8 mouse cellular contexts compared by ENCODE assay signal in genomic region chr4:128728431-128728851, GRCm38 (mm10). TPM values are rescaled to one million over a fixed set of nuclear protein-coding genes. Genes with fewer than 3 reads are reported as not detected.
A peak's percentile ranks its signal among the peaks of the same experiment; 100 is the strongest.
DNase-seq lines count a peak whose midpoint lies in the region; ATAC-seq and TF ChIP-seq lines count a peak whose summit lies in the region.

No protein-coding gene starts in this region.

- peak overlapping the region; percentile 100 for H3K9ac ChIP-seq in limb, embryonic 13.5 days

- H3K4me3 ChIP-seq in C2C12 (ENCODE audit: insufficient read depth, poor library complexity, severe bottlenecking) = peak overlapping the region; percentile 75
- peak overlapping the region; percentile 94 for H3K4me3 ChIP-seq in embryonic fibroblast, embryonic 13.5 days (ENCODE audit: insufficient read depth, low read length)
- peak overlapping the region; percentile 98 for H3K4me3 ChIP-seq in limb, embryonic 13.5 days

- H3K9me3 ChIP-seq in limb, embryonic 13.5 days = no peaks in the 10 kb centered on the region

- TF ChIP-seq CTCF in C2C12 (IDR thresholded peaks at IDR 0.05; ENCODE audit: control insufficient read depth, insufficient read depth, insufficient read length) = no peak
- TF ChIP-seq CTCF in embryonic fibroblast, embryonic 13.5 days (IDR thresholded peaks at IDR 0.05; ENCODE audit: borderline replicate concordance, insufficient read depth, low read length) = no peak

- H3K27ac ChIP-seq in embryonic fibroblast, embryonic 13.5 days (ENCODE audit: insufficient read depth, low read length) = peak overlapping the region; percentile 96
- no peak overlapping the region for H3K27ac ChIP-seq in limb, embryonic 13.5 days

- H3ac ChIP-seq in C2C12 (ENCODE audit: control insufficient read depth, insufficient read length, low read depth) = peak overlapping the region; percentile 97

- peaks cover 60% of the 10 kb centered on the region for H3K79me2 ChIP-seq in C2C12 (ENCODE audit: control insufficient read depth, insufficient read depth)

- H3K27me3 ChIP-seq in C2C12 (ENCODE audit: control insufficient read depth, insufficient read depth, insufficient read length) = no peaks in the 10 kb centered on the region
- H3K27me3 ChIP-seq in limb, embryonic 13.5 days = 0 out of 2 replicates have a peak, but pooled peaks cover 3% of the 10 kb centered on the region
- no peaks in the 10 kb centered on the region for H3K27me3 ChIP-seq in splenic B cell, adult 2 months (ENCODE audit: control insufficient read depth, insufficient read depth, low read length, poor library complexity, severe bottlenecking)

- DNase-seq in cerebellum, adult 9-10 months = peak; percentile 57
- no peak for DNase-seq in cerebellum, adult 11-12 months
- DNase-seq in splenic B cell, adult 2 months (ENCODE audit: low read depth, low spot score) = peak; percentile 50
- DNase-seq in right cerebral cortex, postnatal 25 days = no peak
- DNase-seq in adrenal gland, adult 2 months = no peak

- H3K36me3 ChIP-seq in C2C12 (ENCODE audit: control insufficient read depth, insufficient read depth) = peaks cover 21% of the 10 kb centered on the region
- H3K36me3 ChIP-seq in limb, embryonic 13.5 days = peaks cover 19% of the 10 kb centered on the region
- H3K36me3 ChIP-seq in splenic B cell, adult 2 months (ENCODE audit: control insufficient read depth, insufficient read depth, low read length, poor library complexity, severe bottlenecking) = peaks cover 3% of the 10 kb centered on the region; the same call in 1 of the 2 replicates

- H3K4me1 ChIP-seq in embryonic fibroblast, embryonic 13.5 days (ENCODE audit: control insufficient read depth, insufficient read depth, low read length) = peaks cover 12% of the 10 kb centered on the region
- H3K4me1 ChIP-seq in limb, embryonic 13.5 days = peaks cover 55% of the 10 kb centered on the region

- 0% methylated on average over 5 of the region's 5 CpGs for WGBS in limb, embryonic 13.5 days

- no peak for TF ChIP-seq POLR2A in embryonic fibroblast, embryonic 13.5 days (IDR thresholded peaks at IDR 0.05; ENCODE audit: low read depth, low read length)

- H3K4me2 ChIP-seq in limb, embryonic 13.5 days (replicated peaks) = peak overlapping the region; percentile 86

- no peak for ATAC-seq in limb, embryonic 13.5 days (ENCODE audit: low FRiP score, low read depth)

- H3K79me3 ChIP-seq in C2C12 (ENCODE audit: low read depth) = peaks cover 57% of the 10 kb centered on the region

TF ChIP-seq in C2C12, 6 proteins besides CTCF, POLR2A, EP300 and RAD21:
- TF ChIP-seq FOSL1 (IDR thresholded peaks at IDR 0.05; ENCODE audit: insufficient read depth, low read length, poor library complexity, severe bottlenecking) (no peak), USF1 (IDR thresholded peaks at IDR 0.05; ENCODE audit: low read depth) (no peak), MYOG (IDR thresholded peaks at IDR 0.05; ENCODE audit: control insufficient read depth, extremely low read depth, insufficient read length) (no peak), MYOD1 (IDR thresholded peaks at IDR 0.05; ENCODE audit: control insufficient read depth, insufficient read length, low read depth) (no peak), MAX (IDR thresholded peaks at IDR 0.05) (no peak), CEBPB (IDR thresholded peaks at IDR 0.05; ENCODE audit: low read depth) (no peak)
TF ChIP-seq in C2C12: peak in this region for 0.

RNA-seq across cellular contexts. Expression of gene A3galt2, which starts 26.7 kb away (rescaled TPM):
- polyA plus RNA-seq in C2C12 (2012; fragmentation: generic; extraction: Trizol) = 0.15 TPM
- 0.40 TPM in 1 of 2 replicates, not detected in the other for polyA plus RNA-seq in embryonic fibroblast, embryonic 13.5 days (2011; ENCODE audit: insufficient read length, low read depth, missing spikeins)
- 0.09 and 0.15 TPM in 2 replicates for polyA plus RNA-seq in limb, embryonic 13.5 days (2015; fragmentation: Nextera tagmentation; extraction: Ambion mirVana)
- under 1 TPM; 0.20 to 0.21 TPM for total RNA-seq in adrenal gland, adult 2 months (2021)
- polyA plus RNA-seq in adrenal gland, adult 2 months (2012; rRNA removed) = 0.51 and 0.60 TPM in 2 replicates

Comparison
In these comparisons a context has a peak if more than half of its experiments do, and no peak if none do; other contexts are left out.
1. DNase-seq: peak in cerebellum, adult 9-10 months (single experiment) and splenic B cell, adult 2 months (single experiment); none in cerebellum, adult 11-12 months (single experiment), right cerebral cortex, postnatal 25 days (single experiment) and adrenal gland, adult 2 months (single experiment).
2. Peak in every context shown above with its lines, with median percentiles within 50 percentile points of each other: H3K4me3 ChIP-seq.